Mouse (Mus musculus) CD4-positive helper T cell, adult 2 months (primary cell): ENCODE data around the gene Olfr988.
"Not testable (repeated sequence)": the region's sequence is repeated elsewhere in the genome, so short reads cannot be mapped to it uniquely, and the experiment has no call there.

ENCODE experiments used
- DNase-seq: peaks from one replicate; pipeline ENCODE4 v3.0.0-alpha.2; 2012; ENCODE audit warnings: low read depth, missing footprints, low spot score

Gene Olfr988

GRCm38 (mm10) chr2:85363127-85363526, at the start of gene Olfr988:
Olfr988 (minus strand) TSS chr2:85363227.
- not testable (repeated sequence) for DNase-seq

- no peak for DNase-seq
These were observed 46.3 kb upstream of the Olfr988 start, which contains the start of gene Olfr992 for GRCm38 (mm10) chr2:85409369-85409768. Olfr992 (minus strand) TSS chr2:85409469.

- no peak for DNase-seq
These were observed 23.1 kb downstream of the Olfr988 start for GRCm38 (mm10) chr2:85339972-85340371.

- not testable (repeated sequence) for DNase-seq
These were observed 23.8 kb downstream of the Olfr988 start, which contains the start of gene Olfr987 for GRCm38 (mm10) chr2:85339215-85339614. Olfr987 (minus strand) TSS chr2:85339315.

- DNase-seq = no peak
These were observed 43.9 kb downstream of the Olfr988 start for GRCm38 (mm10) chr2:85319106-85319505.
